Mouse (Mus musculus) liver, embryonic 15.5 days (tissue): Measurements from ENCODE around the gene Ttc28. TPM values are rescaled to one million over a fixed set of nuclear protein-coding genes. Genes with fewer than 3 reads are reported as not detected.
A peak's percentile ranks its signal among the peaks of the same experiment; 100 is the strongest.

Experiments used
- ATAC-seq: fragments of 200-750 bp; cut with Nextera tagmentation; 2 replicates; pipeline ENCODE4 v1.8.0; 2017; ENCODE audit warnings: moderate number of reproducible peaks, mild to moderate bottlenecking, moderate library complexity; ENCODE audit not compliant: insufficient read depth
- H3K27ac ChIP-seq: fragments of 300-500 bp; sonication (generic); replicated peaks from 2 replicates; pipeline ENCODE4 v1.5.1; 2015; ENCODE audit warnings: mild to moderate bottlenecking, inconsistent platforms
- H3K27me3 ChIP-seq: fragments of 300-500 bp; sonication (generic); 2 replicates; pipeline ENCODE4 v1.6.1; 2015; ENCODE audit warnings: mild to moderate bottlenecking, inconsistent platforms
- H3K36me3 ChIP-seq: fragments of 300-500 bp; sonication (generic); replicated peaks from 2 replicates; pipeline ENCODE4 v1.6.1; 2015; ENCODE audit warnings: moderate library complexity, mild to moderate bottlenecking, inconsistent platforms
- H3K4me1 ChIP-seq: fragments of 300-500 bp; sonication (generic); replicated peaks from 2 replicates; pipeline ENCODE4 v1.6.1; 2015; ENCODE audit warnings: inconsistent platforms
- H3K4me2 ChIP-seq: fragments of 300-500 bp; sonication (generic); 2 replicates; pipeline ENCODE4 v1.6.1; 2015; ENCODE audit warnings: moderate library complexity, mild to moderate bottlenecking, inconsistent platforms
- H3K4me3 ChIP-seq: fragments of 300-500 bp; sonication (generic); replicated peaks from 2 replicates; pipeline ENCODE4 v1.5.1; 2015; ENCODE audit warnings: mild to moderate bottlenecking, inconsistent platforms
- H3K9ac ChIP-seq: fragments of 300-500 bp; sonication (generic); 2 replicates; pipeline ENCODE4 v1.6.1; 2015; ENCODE audit warnings: moderate library complexity, mild to moderate bottlenecking, inconsistent platforms
- H3K9me3 ChIP-seq: fragments of 300-500 bp; sonication (generic); replicated peaks from 2 replicates; pipeline ENCODE4 v1.6.1; 2016; ENCODE audit warnings: inconsistent platforms
- WGBS: fragments of 180-500 bp; shearing (Covaris S2); methylation state at CpG from one replicate; pipeline ENCODE4 v1.1.7; 2015; ENCODE audit warnings: mixed read lengths; ENCODE audit not compliant: insufficient replicate concordance; 5-methylcytosine and 5-hydroxymethylcytosine counted together
- microRNA counts: library from miRNA; unstranded; fragments of <30 nt; microRNA quantifications from one replicate; lab custom pipeline; 2016
- microRNA-seq: library from miRNA; unstranded; fragments of <30 nt; microRNA quantifications from one replicate; pipeline ENCODE4, GENCODE M21; 2016
- polyA plus RNA-seq: library from polyadenylated mRNA; unstranded; fragments of >200 nt; fragmentation: Nextera tagmentation; extraction: Ambion mirVana; gene quantifications from 2 replicates; pipeline ENCODE4 v1.2.1, GENCODE M21; 2015

Gene Ttc28
- polyA plus RNA-seq, 1 experiment from 2014 or later: 1.5 TPM

- under 1% methylated on average over 78 of the region's 78 CpGs for WGBS
- Histone ChIP-seq H3K4me2 (peak within 1 kb of the TSS; percentile 77), H3K27ac (peak within 1 kb of the TSS; percentile 74), H3K9ac (peak within 1 kb of the TSS; percentile 96), H3K4me3 (peak within 1 kb of the TSS; percentile 96), H3K9me3 (no peaks in the 10 kb centered on the region), H3K36me3 (peaks cover 25% of the 10 kb centered on the region), H3K4me1 (peaks cover 46% of the 10 kb centered on the region), H3K27me3 (no peaks in the 10 kb centered on the region)
- ATAC-seq: peak; percentile 96
Measured at GRCm38 (mm10) chr5:111330417-111331098, 451.0 kb downstream of the Ttc28 start, which contains the start of gene Pitpnb. Gene Pitpnb, plus strand, starts transcription at chr5:111330763.

GRCm38 (mm10) chr5:111331099-111331435, 451.5 kb downstream of the Ttc28 start:
- WGBS: 0% methylated on average over 14 of the region's 14 CpGs
- peak overlapping the region; percentile 96 for H3K4me3 ChIP-seq
- peaks cover 51% of the 10 kb centered on the region for H3K4me1 ChIP-seq
- H3K27ac ChIP-seq: peak overlapping the region; percentile 74
- peak; percentile 23; the same call in 1 of the 2 replicates for ATAC-seq
- peak overlapping the region; percentile 96 for H3K9ac ChIP-seq
- peak overlapping the region; percentile 77 for H3K4me2 ChIP-seq
- H3K27me3 ChIP-seq: no peaks in the 10 kb centered on the region
- peaks cover 28% of the 10 kb centered on the region for H3K36me3 ChIP-seq
- no peaks in the 10 kb centered on the region for H3K9me3 ChIP-seq

- Histone ChIP-seq H3K27ac (0 out of 2 replicates have a peak overlapping the region, but pooled peaks have one; percentile 51), H3K36me3 (peaks cover 66% of the 10 kb centered on the region), H3K9ac (no peak overlapping the region), H3K4me3 (no peak overlapping the region), H3K4me2 (peak overlapping the region; percentile 33), H3K9me3 (no peaks in the 10 kb centered on the region), H3K27me3 (no peaks in the 10 kb centered on the region), H3K4me1 (peaks cover 47% of the 10 kb centered on the region)
- WGBS: 61% methylated on average over 8 of the region's 8 CpGs
- peak; percentile 75 for ATAC-seq
Measured at GRCm38 (mm10) chr5:111335939-111336691, 456.5 kb downstream of the Ttc28 start.

MicroRNAs within 50 kb of the gene (microRNA counts, 519-probe panel; counts per million panel counts)
- microRNA mmu-miR-701 (lab: Ali Mortazavi, UCI): 1,787 counts per million, percentile 14 among the panel's probes with 10 or more counts

Small RNA genes lying within 50 kb of the gene (microRNA-seq; reads per million reads assigned to microRNA genes)
- 45.9 reads per million, percentile 45 among the genes with 10 or more reads in this experiment for gene Mir701

Other genes with a start within 250 kb of the Ttc28 start
- 41.1 and 43.2 TPM in 2 replicates for gene Noc4l, start 226.4 kb upstream of the Ttc28 start, polyA plus RNA-seq
- 11.1 and 11.3 TPM in 2 replicates for gene Ddx51, start 226.4 kb upstream of the Ttc28 start, polyA plus RNA-seq
- 20.0 and 21.3 TPM in 2 replicates for gene Ep400, start 109.1 kb upstream of the Ttc28 start, polyA plus RNA-seq
- 28.9 and 33.2 TPM in 2 replicates for gene Pus1, start 99.1 kb upstream of the Ttc28 start, polyA plus RNA-seq
- gene Ulk1, start 69.7 kb upstream of the Ttc28 start, polyA plus RNA-seq: 11.6 and 15.2 TPM in 2 replicates
- 51.9 and 60.4 TPM in 2 replicates for gene Hscb, start 40.0 kb upstream of the Ttc28 start, polyA plus RNA-seq
- 36.6 and 37.2 TPM in 2 replicates for gene Chek2, start 39.8 kb upstream of the Ttc28 start, polyA plus RNA-seq